Mouse (Mus musculus) midbrain, embryonic 14.5 days (tissue): ENCODE measurements at regions not wholly inside any gene's neighbourhood (a gene's known extent, or its start where the extent isn't known, plus 50 kb on each side); places are given as distances from the start of the nearest gene placed in this dataset.

ENCODE experiments used
- ATAC-seq: fragments of 200-750 bp; cut with Nextera tagmentation; 2 replicates; pipeline ENCODE4 v1.8.0; 2017; ENCODE audit warnings: moderate number of reproducible peaks, moderate library complexity; ENCODE audit not compliant: low FRiP score, low TSS enrichment
- DNase-seq: peaks from one replicate; pipeline ENCODE4 v3.0.0-alpha.2; 2015
- H3K27ac ChIP-seq: fragments of 300-500 bp; sonication (generic); replicated peaks from 2 replicates; pipeline ENCODE4 v1.5.1; 2014; ENCODE audit warnings: mild to moderate bottlenecking, low read depth, low read length, moderate library complexity
- H3K27me3 ChIP-seq: fragments of 300-500 bp; sonication (generic); 2 replicates; pipeline ENCODE4 v1.6.1; 2014; ENCODE audit warnings: low read length, control low read depth, mixed read lengths; ENCODE audit not compliant: control insufficient read depth, insufficient read depth
- H3K36me3 ChIP-seq: fragments of 300-500 bp; sonication (generic); 2 replicates; pipeline ENCODE4 v1.6.1; 2014; ENCODE audit warnings: low read length, control low read depth; ENCODE audit not compliant: control insufficient read depth, insufficient read depth
- H3K4me1 ChIP-seq: fragments of 300-500 bp; sonication (generic); 2 replicates; pipeline ENCODE4 v1.6.1; 2014; ENCODE audit warnings: mild to moderate bottlenecking, antibody characterized with exemption, low read length, control low read depth; ENCODE audit not compliant: control insufficient read depth, insufficient read depth
- H3K4me2 ChIP-seq: fragments of 300-500 bp; sonication (generic); 2 replicates; pipeline ENCODE4 v1.6.1; 2014; ENCODE audit warnings: mild to moderate bottlenecking, low read length, moderate library complexity
- H3K4me3 ChIP-seq: fragments of 300-500 bp; sonication (generic); replicated peaks from 2 replicates; pipeline ENCODE4 v1.5.1; 2014; ENCODE audit warnings: low read depth, low read length
- H3K9ac ChIP-seq: fragments of 300-500 bp; sonication (generic); replicated peaks from 2 replicates; pipeline ENCODE4 v1.6.1; 2014; ENCODE audit warnings: mild to moderate bottlenecking, low read length, moderate library complexity
- H3K9me3 ChIP-seq: fragments of 300-500 bp; sonication (generic); 2 replicates; pipeline ENCODE4 v1.6.1; 2016; ENCODE audit warnings: low read length, control low read depth, mixed read lengths; ENCODE audit not compliant: control insufficient read depth
- WGBS: fragments of 180-500 bp; shearing (Covaris S2); extraction: QIAGEN DNeasy Blood & Tissue Kit; methylation state at CpG from one replicate; pipeline ENCODE4 v1.1.7; 2014; 5-methylcytosine and 5-hydroxymethylcytosine counted together

- no peak overlapping the region for H3K4me3 ChIP-seq
- 79% methylated on average over 3 of the region's 3 CpGs for WGBS
- H3K4me2 ChIP-seq, result no peak overlapping the region
- no peak overlapping the region for H3K9ac ChIP-seq
- DNase-seq, result no peak
- no peak for ATAC-seq
- H3K27ac ChIP-seq, result no peak overlapping the region
- H3K4me1 ChIP-seq, result no peaks in the 10 kb centered on the region
- no peaks in the 10 kb centered on the region for H3K36me3 ChIP-seq
- no peaks in the 10 kb centered on the region for H3K9me3 ChIP-seq
- H3K27me3 ChIP-seq, result no peaks in the 10 kb centered on the region
These were observed 137.0 kb upstream of the Irs2 start for GRCm38 (mm10) chr8:11145251-11145650.

- ATAC-seq (no peak), DNase-seq (no peak)
- Histone ChIP-seq H3K9me3 (no peaks in the 10 kb centered on the region), H3K36me3 (no peaks in the 10 kb centered on the region), H3K4me2 (no peak overlapping the region), H3K27me3 (no peaks in the 10 kb centered on the region), H3K4me1 (no peaks in the 10 kb centered on the region), H3K4me3 (no peak overlapping the region), H3K9ac (no peak overlapping the region), H3K27ac (no peak overlapping the region)
- WGBS, result 95% methylated on average over 1 of the region's 1 CpGs
These were observed 132.3 kb upstream of the Irs2 start for GRCm38 (mm10) chr8:11140566-11140965.

GRCm38 (mm10) chr8:11139294-11139693 is 131.0 kb upstream of the Irs2 start:
- DNase-seq, result no peak
- Histone ChIP-seq H3K36me3 (no peaks in the 10 kb centered on the region), H3K9ac (no peak overlapping the region), H3K9me3 (no peaks in the 10 kb centered on the region), H3K4me1 (no peaks in the 10 kb centered on the region), H3K4me2 (no peak overlapping the region), H3K27me3 (no peaks in the 10 kb centered on the region), H3K27ac (no peak overlapping the region), H3K4me3 (no peak overlapping the region)
- 74% methylated on average over 2 of the region's 2 CpGs for WGBS
- ATAC-seq, result no peak

GRCm38 (mm10) chr8:11138302-11139020 is 130.2 kb upstream of the Irs2 start:
- Histone ChIP-seq H3K36me3 (no peaks in the 10 kb centered on the region), H3K4me1 (no peaks in the 10 kb centered on the region), H3K9ac (no peak overlapping the region), H3K9me3 (no peaks in the 10 kb centered on the region), H3K27ac (no peak overlapping the region), H3K27me3 (no peaks in the 10 kb centered on the region), H3K4me2 (no peak overlapping the region), H3K4me3 (no peak overlapping the region)
- WGBS, result 96% methylated on average over 5 of the region's 5 CpGs
- DNase-seq (no peak), ATAC-seq (no peak)

- Histone ChIP-seq H3K4me1 (no peaks in the 10 kb centered on the region), H3K27ac (no peak overlapping the region), H3K9ac (no peak overlapping the region), H3K36me3 (no peaks in the 10 kb centered on the region), H3K4me2 (no peak overlapping the region), H3K27me3 (no peaks in the 10 kb centered on the region), H3K9me3 (no peaks in the 10 kb centered on the region), H3K4me3 (no peak overlapping the region)
- ATAC-seq (no peak), DNase-seq (no peak)
- 89% methylated on average over 4 of the region's 4 CpGs for WGBS
These were observed 128.3 kb upstream of the Irs2 start for GRCm38 (mm10) chr8:11136566-11136965.

GRCm38 (mm10) chr8:11135135-11135534 is 126.9 kb upstream of the Irs2 start:
- WGBS, result 92% methylated on average over 11 of the region's 11 CpGs

GRCm38 (mm10) chr8:11134562-11134961 is 126.3 kb upstream of the Irs2 start:
- WGBS, result 96% methylated on average over 4 of the region's 4 CpGs
- H3K4me2 ChIP-seq, result no peak overlapping the region
- H3K36me3 ChIP-seq, result no peaks in the 10 kb centered on the region
- H3K4me3 ChIP-seq, result no peak overlapping the region
- H3K9me3 ChIP-seq, result no peaks in the 10 kb centered on the region
- DNase-seq (no peak), ATAC-seq (no peak)
- no peaks in the 10 kb centered on the region for H3K4me1 ChIP-seq
- H3K9ac ChIP-seq, result no peak overlapping the region
- H3K27me3 ChIP-seq, result no peaks in the 10 kb centered on the region
- H3K27ac ChIP-seq, result no peak overlapping the region

More at GRCm38 (mm10) chr8:11135135-11135534, 126.9 kb upstream of the Irs2 start:
- Histone ChIP-seq H3K4me3 (no peak overlapping the region), H3K9ac (no peak overlapping the region), H3K27ac (no peak overlapping the region), H3K27me3 (no peaks in the 10 kb centered on the region), H3K9me3 (no peaks in the 10 kb centered on the region), H3K36me3 (no peaks in the 10 kb centered on the region), H3K4me2 (no peak overlapping the region), H3K4me1 (no peaks in the 10 kb centered on the region)
- DNase-seq (no peak), ATAC-seq (no peak)

GRCm38 (mm10) chr8:11119030-11119634 is 110.9 kb upstream of the Irs2 start:
- Histone ChIP-seq H3K4me2 (no peak overlapping the region), H3K9ac (no peak overlapping the region), H3K4me1 (peaks cover 7% of the 10 kb centered on the region; the same call in 1 of the 2 replicates), H3K4me3 (no peak overlapping the region), H3K27me3 (no peaks in the 10 kb centered on the region), H3K36me3 (no peaks in the 10 kb centered on the region), H3K27ac (no peak overlapping the region), H3K9me3 (no peaks in the 10 kb centered on the region)
- DNase-seq, result peak; percentile 28
- WGBS, result 59% methylated on average over 5 of the region's 5 CpGs
- no peak for ATAC-seq

- Histone ChIP-seq H3K4me3 (no peak overlapping the region), H3K9me3 (no peaks in the 10 kb centered on the region), H3K27me3 (no peaks in the 10 kb centered on the region), H3K4me1 (peaks cover 7% of the 10 kb centered on the region; the same call in 1 of the 2 replicates), H3K9ac (no peak overlapping the region), H3K36me3 (no peaks in the 10 kb centered on the region), H3K27ac (0 out of 2 replicates have a peak overlapping the region, but pooled peaks have one; percentile 26), H3K4me2 (no peak overlapping the region)
- DNase-seq, result peak; percentile 44
- WGBS, result 63% methylated on average over 5 of the region's 5 CpGs
- no peak for ATAC-seq
These were observed 108.3 kb upstream of the Irs2 start for GRCm38 (mm10) chr8:11116534-11116933.
